Mouse (Mus musculus) C2C12 (cell line): ENCODE measurements at regions not wholly inside any gene's neighbourhood (a gene's known extent, or its start where the extent isn't known, plus 50 kb on each side); places are given as distances from the start of the nearest gene placed in this dataset.

Source experiments
- CEBPB ChIP-seq: IDR thresholded peaks from one replicate; pipeline ENCODE4 v1.6.1; 2011; ENCODE audit warnings: low read depth, mild to moderate bottlenecking, control low read depth, moderate library complexity
- CTCF ChIP-seq: IDR thresholded peaks from one replicate; pipeline ENCODE4 v1.5.1; 2011; ENCODE audit not compliant: control insufficient read depth, insufficient read depth, insufficient read length
- MAX ChIP-seq: IDR thresholded peaks from one replicate; pipeline ENCODE4 v1.6.1; 2011; ENCODE audit warnings: mild to moderate bottlenecking, control low read depth
- MYOG ChIP-seq: IDR thresholded peaks from one replicate; pipeline ENCODE4 v1.6.1; 2011; ENCODE audit not compliant: control insufficient read depth, insufficient read length; ENCODE audit errors: extremely low read depth
- USF1 ChIP-seq: IDR thresholded peaks from one replicate; pipeline ENCODE4 v1.6.1; 2011; ENCODE audit warnings: low read depth, mild to moderate bottlenecking, control low read depth, moderate library complexity

- TF ChIP-seq CTCF (no peak), USF1 (no peak), MAX (no peak), MYOG (no peak), CEBPB (no peak)
Measured at GRCm38 (mm10) chr8:28366470-28366869, 919.0 kb downstream of the Poteg start.
